Mouse (Mus musculus): ENCODE results near the gene Ddb2.

DNA sequence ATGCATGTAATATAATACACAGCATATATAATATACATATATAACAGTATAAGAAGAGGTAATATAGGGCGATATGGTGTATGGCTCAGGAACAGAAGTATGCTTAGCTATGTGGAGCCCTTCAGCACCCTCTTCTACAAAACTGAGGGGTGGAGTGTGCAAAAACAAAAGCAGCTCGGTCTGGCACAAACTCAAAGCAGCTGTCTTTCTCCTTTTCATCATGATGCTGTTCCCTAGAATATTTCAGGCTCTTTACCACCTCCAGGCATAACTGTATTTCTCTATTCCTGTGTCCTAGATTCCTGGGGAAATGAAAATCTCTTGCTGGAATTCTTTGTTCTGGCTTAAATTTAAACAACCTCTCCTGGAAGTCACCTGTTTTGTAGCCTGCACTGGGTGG is 7.0 kb downstream of the Ddb2 start:
- TF ChIP-seq EP300 (IDR thresholded peaks at IDR 0.05; ENCODE audit: insufficient read depth, low read depth, low read length) (no peak), CTCF (IDR thresholded peaks at IDR 0.05) (no peak)

Measured in heart, adult 2 months (tissue).